Mouse (Mus musculus) 3134 (cell line): ENCODE measurements around the gene Tsnaxip1.

Experiments
- DNase-seq: peaks from one replicate; pipeline ENCODE4 v3.0.0-alpha.2; 2011; ENCODE audit warnings: low spot score; ENCODE audit not compliant: insufficient read length; ENCODE audit errors: extremely low read depth

Tsnaxip1 gene

DNA sequence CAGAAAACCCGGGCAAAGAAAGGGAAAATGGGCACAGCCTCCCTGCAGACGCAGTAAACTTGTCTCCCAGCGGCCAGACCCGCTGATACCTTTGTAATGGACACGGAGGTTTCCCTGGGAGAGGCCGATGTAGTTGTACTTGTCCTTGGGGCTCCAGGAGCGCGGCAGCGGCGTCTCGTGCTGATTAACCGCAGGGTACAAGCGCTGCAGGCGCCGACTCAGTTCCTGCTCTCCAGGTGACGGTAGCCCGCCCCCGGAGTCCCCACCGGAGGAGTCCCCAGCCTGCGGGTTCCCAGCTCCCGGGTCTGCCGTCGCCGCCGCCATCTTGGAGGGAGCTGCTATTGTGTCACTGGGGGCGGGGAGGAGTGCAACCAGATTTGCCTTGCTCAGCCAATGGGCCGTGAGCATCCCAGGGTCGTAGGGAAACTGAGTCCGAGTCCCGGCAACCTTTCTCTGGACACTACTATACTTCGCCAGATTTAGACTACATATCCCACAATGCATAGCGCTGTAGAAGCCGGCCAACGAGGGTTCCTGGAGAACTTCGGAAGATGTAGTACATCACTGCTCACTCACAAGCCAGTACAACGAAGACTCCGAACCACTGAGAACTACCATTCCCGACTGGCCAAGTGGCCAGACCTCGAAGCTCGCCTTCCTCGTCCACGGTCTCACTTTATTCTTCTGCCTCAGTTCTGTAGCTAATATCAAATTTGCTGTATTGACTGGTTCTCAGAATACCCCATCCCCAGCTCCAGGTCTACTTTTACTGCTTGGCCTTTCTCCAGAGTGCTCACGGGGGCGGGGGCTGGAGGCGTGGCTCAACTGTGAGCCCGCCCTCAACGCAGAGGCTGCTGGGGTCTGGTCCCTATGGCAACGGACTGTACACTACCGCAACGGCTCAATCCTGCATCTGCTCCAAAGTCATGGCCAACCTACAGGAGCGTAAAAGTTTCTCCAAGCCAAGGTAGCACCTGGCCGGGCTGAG, at the start of gene Tsnaxip1, which contains the start of gene Ranbp10:
TSS of gene Tsnaxip1 (plus strand) at position 871 of the 988 bp plus-strand sequence.
TSS of gene Ranbp10 (minus strand) at position 490 of the 988 bp plus-strand sequence.
- DNase-seq: peak; percentile 90

- no peak for DNase-seq
Measured at GRCm38 (mm10) chr8:105777833-105778232, 49.7 kb upstream of the Tsnaxip1 start.

DNA sequence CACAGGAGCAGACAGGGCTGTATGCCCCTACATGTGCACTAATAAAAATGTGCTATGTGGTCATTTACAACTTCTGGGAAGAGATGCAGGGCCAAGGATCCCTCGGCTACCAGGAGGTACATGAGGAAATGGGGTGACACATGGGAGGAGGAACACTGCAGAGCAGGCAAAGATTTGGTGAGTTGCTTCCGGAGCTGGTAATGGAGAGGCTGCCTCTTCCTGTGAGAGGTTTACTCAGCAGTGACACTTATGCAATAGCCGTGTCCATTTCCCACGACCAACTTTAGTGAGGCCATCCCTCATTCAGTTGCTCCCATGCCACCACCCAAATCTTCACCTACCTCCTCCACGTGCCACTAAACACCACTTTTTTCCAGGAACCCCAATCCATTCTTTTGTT, 47.2 kb upstream of the Tsnaxip1 start:
- no peak for DNase-seq

DNA sequence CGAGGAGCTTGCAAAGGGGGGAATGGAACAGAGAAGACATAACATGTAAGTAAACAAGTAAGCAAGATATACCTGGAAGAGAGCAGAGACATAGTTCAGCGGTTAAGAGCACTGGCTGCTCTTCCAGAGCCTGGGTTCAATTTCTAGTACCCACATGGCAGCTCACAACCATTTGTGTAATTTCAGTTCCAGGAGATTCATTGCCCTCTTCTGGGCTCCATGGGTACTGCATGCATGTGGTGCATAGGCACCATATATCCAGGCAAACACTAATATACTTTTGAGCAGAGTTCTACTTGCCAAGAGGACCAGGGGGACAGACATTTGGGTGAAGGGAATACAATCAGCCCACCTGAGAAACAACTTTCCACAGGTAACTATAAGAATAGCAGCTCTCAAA, 39.3 kb upstream of the Tsnaxip1 start:
- no peak for DNase-seq

GRCm38 (mm10) chr8:105788927-105789326, 38.6 kb upstream of the Tsnaxip1 start:
- DNase-seq: no peak

- no peak for DNase-seq
Measured at GRCm38 (mm10) chr8:105789626-105790025, 37.9 kb upstream of the Tsnaxip1 start.

- no peak for DNase-seq
Measured at GRCm38 (mm10) chr8:105793331-105793730, 34.2 kb upstream of the Tsnaxip1 start.

- DNase-seq: no peak
Measured at GRCm38 (mm10) chr8:105794009-105794598, 33.4 kb upstream of the Tsnaxip1 start.

- DNase-seq: no peak
Measured at GRCm38 (mm10) chr8:105795785-105796184, 31.7 kb upstream of the Tsnaxip1 start.

DNA sequence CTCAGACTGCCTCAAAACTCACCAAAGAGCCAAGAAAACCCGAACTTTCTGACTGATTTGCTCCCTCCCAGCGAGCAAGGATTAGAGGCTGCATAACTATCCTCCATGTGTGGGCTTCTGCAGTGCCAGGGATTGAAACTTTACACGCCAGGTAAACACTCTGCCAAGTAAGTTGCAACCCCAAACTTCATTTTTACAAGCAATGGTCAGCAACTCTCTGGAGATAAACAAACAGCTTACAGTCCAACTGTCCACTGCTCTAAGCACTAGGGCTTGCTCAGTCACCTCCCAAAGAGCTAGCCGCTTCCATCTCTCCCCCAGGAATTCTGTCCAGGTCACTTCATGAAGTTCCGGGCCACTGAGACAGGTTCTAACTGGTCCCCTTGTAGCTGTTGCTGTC, 29.1 kb upstream of the Tsnaxip1 start:
- no peak for DNase-seq

DNA sequence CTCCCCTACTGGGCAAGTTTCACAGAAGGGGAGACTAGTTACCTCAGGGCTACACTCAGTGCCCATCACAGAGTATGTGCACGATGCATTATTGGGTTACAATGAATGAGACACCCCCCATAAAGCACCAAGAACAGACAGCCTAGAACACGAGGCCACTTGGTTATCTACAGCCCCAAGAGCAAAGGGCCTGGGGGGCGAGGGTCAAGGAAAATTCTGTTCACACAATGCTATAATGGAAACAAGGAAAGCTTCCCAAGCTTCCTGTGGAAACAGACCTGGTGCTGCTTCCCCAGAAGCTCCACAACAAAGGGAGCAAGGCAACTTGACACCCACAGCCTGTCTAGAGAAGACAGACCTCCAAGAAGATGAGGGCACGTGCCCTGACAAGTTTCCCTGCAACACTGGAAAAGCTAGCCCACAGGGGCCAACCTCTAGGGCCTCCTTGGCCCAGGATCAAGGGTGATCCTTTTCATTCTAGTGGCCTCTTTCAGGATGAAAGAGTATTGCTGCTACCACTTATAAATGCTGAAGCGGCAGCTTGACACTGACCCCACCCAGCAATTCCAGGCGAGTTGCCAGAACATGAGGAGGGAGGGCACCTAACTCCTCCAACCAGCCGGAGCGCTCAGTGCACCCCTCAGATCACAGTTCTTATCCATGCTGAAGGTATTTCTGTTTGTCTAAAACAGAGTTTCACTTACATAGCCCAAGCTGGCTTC, 28.3 kb upstream of the Tsnaxip1 start:
- DNase-seq: no peak

DNA sequence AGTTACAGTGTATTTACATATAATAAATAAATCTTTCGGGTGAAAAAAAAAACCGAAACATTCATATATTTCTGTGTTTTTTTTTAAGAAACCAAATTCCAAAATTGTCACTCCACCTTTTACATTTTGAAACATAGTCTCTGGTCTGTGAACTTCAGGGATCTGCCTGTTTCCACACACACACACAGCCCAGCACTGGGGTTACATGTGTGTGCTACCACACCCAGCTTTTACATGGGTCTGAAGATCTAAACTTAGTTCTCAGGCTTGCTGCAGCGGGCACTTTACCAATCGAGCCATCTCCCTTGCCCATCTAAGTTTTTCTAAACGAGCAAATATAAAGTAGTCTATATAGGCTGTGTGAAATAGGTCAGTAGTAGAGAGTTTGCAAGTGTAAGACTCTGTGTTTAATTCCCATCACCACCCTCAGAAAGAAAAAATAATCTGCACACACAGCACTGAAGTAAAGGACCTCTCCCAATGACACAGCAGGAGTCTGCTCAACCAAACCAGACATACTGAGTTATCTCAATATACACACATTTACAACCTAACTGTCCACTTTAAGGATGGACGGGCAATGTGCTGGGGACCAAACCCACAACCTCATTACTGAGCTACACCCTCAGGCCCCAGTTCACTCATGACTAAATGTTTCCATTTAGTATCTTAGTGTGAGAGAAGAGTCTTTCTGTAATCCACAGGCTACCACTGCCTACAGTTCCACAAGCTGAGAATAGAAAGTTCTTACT, 26.2 kb upstream of the Tsnaxip1 start:
- no peak for DNase-seq

- DNase-seq: no peak
Measured at GRCm38 (mm10) chr8:105804797-105805196, 22.7 kb upstream of the Tsnaxip1 start.

- DNase-seq: no peak
Measured at GRCm38 (mm10) chr8:105805346-105805745, 22.2 kb upstream of the Tsnaxip1 start.

- DNase-seq: no peak
Measured at GRCm38 (mm10) chr8:105805964-105806363, 21.6 kb upstream of the Tsnaxip1 start.

DNA sequence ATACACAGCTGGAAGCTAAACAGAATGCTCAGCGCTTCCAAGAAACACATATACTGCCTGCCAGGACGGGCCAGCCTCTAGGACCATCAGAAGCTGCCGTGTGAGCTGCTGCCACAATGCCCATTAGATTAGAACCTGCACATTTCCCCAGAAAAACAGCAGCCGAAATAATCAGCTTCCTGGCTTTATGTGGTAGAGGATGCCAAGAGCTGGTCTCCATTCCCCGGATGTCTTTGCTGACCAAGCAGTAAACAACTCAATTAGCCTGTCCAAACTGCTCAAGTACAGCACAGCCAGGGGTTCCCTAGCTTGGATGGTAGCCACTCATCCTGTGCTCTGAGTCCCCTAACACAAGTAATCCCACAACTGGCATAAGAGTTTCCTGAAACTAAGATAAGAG, 19.8 kb upstream of the Tsnaxip1 start:
- no peak for DNase-seq

GRCm38 (mm10) chr8:105808480-105808879, 19.1 kb upstream of the Tsnaxip1 start:
- DNase-seq: peak; percentile 54

GRCm38 (mm10) chr8:105810245-105810786, 17.2 kb upstream of the Tsnaxip1 start:
- DNase-seq: no peak

DNA sequence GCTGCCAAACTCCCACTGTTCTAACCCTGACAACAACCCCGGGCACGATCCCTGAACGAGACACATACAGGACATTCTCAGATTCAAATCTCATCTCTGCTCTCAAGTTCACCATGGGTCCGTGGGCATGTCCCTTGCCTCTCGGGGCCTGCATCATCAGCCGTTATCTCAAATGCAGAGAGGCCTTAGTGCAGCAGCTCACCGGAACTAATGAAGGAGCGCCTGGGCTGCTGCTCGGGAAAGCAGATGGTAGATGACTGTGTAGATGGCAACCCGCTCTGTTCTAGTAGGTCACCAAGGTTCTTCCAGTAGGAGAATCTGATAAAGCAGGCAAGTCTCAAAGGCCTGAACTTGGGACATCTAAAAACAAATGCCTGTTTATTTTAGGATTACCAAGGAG, 16.5 kb upstream of the Tsnaxip1 start:
- DNase-seq: no peak

DNA sequence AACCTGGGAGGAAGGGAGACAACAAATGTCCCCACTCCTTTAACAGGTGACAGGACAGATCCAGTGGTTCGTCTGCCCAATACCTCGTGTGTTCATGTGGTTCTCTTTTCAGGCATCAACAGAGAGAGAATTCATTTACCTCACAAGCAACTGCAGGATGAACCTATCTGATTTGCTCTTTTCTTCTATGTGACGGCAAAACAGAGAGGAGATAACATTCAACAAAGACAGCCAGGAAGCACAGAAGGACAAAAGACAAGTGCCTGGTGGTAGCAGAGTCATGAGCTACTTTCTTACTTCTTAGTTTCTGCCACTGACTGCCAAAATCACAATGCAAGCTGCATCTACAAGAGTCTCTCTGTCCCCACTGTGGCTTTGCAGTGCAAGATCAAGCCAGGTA, 16.0 kb upstream of the Tsnaxip1 start:
- no peak for DNase-seq
